Mouse (Mus musculus): ENCODE measurements around the gene Gm9944. TPM values are rescaled to one million over a fixed set of nuclear protein-coding genes. Genes with fewer than 3 reads are reported as not detected.

Gm9944 gene
- total RNA-seq (2015; ENCODE audit: low replicate concordance) (not detected in 2 replicates), total RNA-seq (2017; ENCODE audit: low replicate concordance) (not detected in 2 replicates)

DNA sequence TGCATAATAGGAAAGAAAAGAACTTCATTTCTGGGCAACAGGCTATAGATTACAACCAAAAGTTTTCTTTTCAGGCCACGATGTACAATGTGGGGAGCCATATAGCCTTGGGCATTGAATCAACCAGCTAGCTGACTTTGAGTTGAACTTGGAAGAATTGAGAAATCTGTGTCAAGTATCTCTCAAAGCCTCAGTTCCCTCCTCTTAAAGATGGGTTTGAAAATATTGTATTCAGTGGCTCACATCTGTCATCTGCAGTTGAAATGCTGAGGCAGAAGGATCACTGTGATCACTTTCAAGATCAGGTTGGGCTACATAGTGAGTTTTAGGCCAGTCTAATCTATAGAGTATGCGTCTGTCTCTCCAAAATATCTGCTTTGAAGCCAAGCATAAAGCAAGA lies at the start of gene Gm9944:
Gm9944 (minus strand) TSS at position 101 of the 400 bp plus-strand sequence.
- ATAC-seq (replicated peaks; ENCODE audit: low FRiP score, poor library complexity, severe bottlenecking), result no peak

DNA sequence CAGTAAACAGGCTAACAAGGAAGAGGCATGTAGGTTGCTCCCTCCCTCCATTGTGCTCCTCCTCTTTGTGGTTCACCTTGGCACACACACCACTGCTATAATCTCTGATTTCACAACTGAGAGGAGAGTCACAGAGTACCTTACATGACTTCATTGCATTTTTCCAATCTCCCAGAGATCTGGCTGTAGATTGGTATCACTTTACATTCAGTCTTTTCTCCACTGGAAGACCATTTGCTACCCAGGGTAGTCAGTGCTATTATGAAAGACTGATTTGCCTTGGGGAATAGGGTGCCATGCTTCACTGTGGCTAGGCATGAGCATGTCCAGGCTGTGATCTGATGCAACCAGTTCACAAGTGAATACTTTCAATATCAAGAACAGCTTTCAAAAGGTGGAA lies 40.2 kb upstream of the Gm9944 start:
- no peak for ATAC-seq (replicated peaks; ENCODE audit: low FRiP score, poor library complexity, severe bottlenecking)

DNA sequence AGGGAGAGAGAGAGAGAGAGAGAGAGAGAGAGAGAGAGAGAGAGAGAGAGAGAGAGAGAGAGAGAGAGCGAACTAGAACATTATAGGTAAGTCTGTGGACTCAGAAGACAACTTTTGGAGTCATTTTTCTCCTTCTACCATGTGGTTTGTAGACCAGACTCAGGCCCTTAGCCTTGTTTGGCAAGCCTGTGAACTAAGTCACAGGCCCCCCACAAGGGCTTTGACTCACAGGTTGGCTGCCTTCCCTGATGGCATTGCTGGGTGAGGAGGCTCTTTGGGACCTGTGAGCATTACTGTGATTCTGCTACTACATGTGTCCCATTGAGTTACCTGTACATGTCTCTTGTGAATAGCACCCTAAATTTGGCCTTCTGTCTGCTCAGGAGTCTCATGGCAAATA lies 15.0 kb upstream of the Gm9944 start:
- ATAC-seq (replicated peaks; ENCODE audit: low FRiP score, poor library complexity, severe bottlenecking), result no peak

DNA sequence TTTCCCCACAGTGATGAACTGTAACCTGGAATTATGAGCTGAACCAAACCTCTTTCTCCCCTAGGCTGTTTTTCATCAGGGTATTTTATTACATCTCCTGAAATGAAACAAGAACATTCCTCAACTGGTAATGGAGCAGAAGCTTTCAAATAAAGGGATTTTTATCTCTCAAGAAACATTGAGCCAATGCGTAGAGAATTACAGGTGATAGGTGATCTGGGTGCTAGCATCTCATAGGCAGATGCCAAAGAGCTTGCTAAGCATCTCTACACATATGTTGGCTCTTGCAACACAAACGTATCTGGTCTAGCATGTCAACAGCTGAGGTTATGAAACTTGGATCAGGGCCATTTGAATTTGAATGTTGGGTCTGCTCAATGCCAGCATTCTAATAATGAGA lies 12.1 kb upstream of the Gm9944 start:
- ATAC-seq (replicated peaks; ENCODE audit: low FRiP score, poor library complexity, severe bottlenecking), result no peak

DNA sequence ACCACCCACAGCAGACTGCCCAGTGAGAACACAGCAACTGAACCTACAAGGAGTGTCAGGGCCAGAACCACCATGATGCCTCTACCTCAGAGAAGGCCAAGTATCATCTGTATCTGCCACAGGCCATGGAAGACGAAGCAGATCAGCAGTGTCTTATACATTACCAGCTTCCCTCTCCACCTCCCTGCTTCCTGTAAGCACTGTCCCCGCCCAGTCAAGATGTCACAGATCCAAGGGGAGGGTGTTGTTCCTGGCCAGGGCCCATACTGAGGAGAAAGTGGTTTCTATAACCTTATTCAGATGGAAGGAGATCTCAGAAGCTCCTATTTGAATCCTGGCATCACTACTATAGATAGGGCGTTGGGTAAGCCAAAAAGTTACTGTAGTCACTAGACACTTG lies 10.5 kb upstream of the Gm9944 start, which contains the start of gene Aadacl3:
Aadacl3 (minus strand) TSS at position 101 of the 400 bp plus-strand sequence.
- ATAC-seq (replicated peaks; ENCODE audit: low FRiP score, poor library complexity, severe bottlenecking), result no peak

DNA sequence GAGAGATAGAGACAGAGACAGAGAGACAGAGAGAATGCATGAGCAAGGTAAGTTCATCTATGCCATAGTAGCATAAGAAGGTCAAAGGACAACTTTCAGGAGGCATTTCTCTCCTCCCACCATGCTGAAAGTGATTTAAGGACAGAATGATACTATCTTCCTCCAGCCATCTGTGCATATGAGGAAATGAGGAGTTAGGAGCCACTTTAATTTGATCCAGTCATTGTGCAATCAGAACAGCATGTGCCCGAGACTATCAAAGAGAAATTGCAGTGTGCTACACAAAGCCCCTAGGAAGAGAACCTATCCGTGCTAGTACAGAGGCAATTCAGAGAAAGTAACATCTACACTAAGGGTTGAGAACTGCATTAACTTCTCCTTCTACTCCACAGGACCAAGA lies 4.6 kb downstream of the Gm9944 start:
- no peak for ATAC-seq (replicated peaks; ENCODE audit: low FRiP score, poor library complexity, severe bottlenecking)

DNA sequence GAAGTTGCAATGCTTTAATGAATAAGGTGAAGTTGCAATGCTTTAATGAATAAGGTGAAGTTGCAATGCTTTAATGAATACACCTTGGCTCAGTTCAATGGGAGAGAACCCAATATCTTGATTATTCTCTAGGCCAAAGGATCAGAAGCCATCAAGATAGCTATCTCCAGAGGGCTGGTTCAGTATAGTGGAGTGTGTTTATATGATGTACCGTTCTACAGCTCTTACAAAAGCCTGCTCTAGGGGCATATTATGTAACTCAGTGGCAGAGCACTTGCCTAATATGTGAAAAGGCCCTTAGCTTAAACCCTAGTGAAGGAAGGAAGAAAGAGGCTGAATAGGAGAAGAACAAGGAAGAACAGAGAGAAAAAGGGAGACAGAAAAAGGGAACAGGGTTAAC lies 11.5 kb downstream of the Gm9944 start:
- no peak for ATAC-seq (replicated peaks; ENCODE audit: low FRiP score, poor library complexity, severe bottlenecking)

DNA sequence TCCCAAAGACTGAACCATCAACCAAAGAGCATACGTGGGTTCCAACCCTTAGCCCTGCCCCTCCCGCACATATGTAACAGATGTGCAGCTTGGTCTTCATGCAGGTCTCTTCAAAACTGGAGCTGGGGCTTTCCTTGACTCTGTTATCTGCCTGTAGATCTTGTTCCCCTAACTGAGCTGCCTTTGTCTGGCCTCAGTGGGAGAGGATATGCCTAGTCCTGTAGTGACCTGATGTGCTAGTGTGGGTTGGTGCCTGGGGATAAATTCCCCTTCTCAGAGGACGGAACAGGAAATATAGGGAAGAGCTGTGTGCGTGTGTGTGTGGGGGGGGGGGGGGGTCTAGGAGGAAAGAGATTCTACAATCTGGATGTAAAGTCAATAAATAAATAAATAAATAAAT lies 12.0 kb downstream of the Gm9944 start:
- no peak for ATAC-seq (replicated peaks; ENCODE audit: low FRiP score, poor library complexity, severe bottlenecking)

DNA sequence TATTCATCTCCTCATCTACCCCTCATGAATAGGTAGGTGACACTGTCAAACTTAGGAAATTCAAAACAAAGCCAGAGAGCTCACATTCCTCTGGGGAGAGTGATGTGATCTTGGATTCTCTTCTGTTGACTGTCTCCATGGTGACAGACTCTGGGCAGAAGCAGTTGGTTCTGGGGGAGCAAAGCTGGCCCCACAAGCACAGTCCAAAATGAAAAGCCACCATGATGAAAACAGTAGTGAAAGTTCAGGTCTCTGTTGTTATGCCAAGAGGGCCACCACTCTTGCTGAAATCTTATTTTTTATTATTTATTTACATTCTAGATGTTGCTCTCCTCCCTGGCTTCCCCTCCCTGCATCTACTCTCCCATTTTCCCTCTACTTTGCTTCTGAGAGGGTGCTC lies 14.4 kb downstream of the Gm9944 start, which contains the start of gene 1700012P22Rik:
1700012P22Rik (minus strand) TSS at position 101 of the 400 bp plus-strand sequence.
- no peak for ATAC-seq (replicated peaks; ENCODE audit: low FRiP score, poor library complexity, severe bottlenecking)

DNA sequence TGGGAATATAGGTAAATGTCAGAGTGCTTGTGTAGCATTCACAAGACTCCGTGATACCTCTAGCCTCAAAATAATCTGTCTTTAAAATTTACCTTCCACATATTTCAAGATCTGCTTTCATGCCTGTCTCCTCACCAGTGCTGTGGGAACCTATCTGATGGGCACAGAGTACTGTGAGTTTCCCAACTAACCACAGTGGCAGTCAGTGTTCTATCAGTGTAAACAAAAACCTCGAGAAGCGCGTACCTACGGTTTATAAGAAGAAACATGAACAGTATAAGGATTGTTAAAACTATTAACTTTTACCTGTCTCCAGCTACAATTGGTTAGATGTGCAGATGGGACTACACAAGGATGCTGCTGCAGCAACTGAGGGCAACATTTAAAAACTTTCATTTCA lies 19.9 kb downstream of the Gm9944 start:
- no peak for ATAC-seq (replicated peaks; ENCODE audit: low FRiP score, poor library complexity, severe bottlenecking)

DNA sequence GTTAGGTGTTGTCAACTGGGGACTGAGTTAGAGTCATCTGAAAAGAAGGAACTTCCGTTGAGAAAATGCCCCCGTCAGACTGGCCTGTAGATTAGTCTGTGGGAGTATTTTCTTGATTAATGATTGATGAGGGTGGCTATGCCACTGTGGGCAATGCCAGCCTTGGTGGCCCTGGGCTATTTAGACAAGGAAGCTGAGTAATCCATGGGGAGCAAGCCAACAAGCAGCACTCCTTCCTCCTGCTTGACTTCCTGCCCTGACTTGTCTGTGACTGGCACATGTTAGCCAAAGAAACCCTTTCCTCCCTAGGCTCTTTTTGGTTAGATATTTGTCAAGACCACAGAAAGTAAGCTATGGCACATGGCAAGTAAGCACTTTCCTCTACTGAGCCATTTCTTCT lies 22.4 kb downstream of the Gm9944 start:
- ATAC-seq (replicated peaks; ENCODE audit: low FRiP score, poor library complexity, severe bottlenecking), result no peak

DNA sequence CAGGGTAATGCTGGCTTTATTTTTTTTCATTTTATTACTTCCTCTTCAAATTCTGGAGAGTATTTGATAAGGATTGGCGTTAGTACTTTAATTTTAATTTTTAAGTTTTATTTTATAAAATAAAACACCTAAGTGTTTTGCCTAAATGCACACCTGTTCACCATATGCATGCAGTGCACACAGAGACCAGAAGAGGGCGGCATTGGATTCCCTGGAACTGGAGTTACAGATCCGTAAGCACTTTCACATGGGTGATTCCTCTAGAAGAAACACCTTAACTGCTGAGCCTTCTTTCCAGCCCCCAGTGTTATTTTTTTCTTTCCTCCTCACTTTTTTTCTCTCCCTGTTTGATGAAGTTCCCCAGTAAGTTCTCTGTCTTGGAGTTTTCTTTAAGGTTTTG lies 24.2 kb downstream of the Gm9944 start:
- ATAC-seq (replicated peaks; ENCODE audit: low FRiP score, poor library complexity, severe bottlenecking), result no peak

DNA sequence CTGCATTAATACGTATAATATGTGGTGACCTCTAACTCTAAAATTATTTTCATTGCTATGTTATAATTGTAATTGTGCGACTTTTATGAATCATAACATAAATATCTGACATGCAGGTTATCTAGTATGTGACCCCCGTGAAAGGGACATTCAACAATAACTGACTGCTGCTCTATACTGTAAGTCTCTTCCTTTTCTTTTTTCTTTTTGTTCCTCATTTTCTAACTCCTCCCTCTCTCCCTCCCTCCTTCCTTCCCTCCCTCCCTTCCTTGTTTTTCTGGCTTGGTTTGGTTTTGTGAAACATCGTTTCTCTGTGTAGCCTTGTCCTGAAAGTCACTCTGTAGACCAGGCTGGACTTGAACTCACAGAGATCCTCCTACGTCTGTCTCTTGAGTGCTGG lies 28.5 kb downstream of the Gm9944 start:
- ATAC-seq (replicated peaks; ENCODE audit: low FRiP score, poor library complexity, severe bottlenecking), result no peak

DNA sequence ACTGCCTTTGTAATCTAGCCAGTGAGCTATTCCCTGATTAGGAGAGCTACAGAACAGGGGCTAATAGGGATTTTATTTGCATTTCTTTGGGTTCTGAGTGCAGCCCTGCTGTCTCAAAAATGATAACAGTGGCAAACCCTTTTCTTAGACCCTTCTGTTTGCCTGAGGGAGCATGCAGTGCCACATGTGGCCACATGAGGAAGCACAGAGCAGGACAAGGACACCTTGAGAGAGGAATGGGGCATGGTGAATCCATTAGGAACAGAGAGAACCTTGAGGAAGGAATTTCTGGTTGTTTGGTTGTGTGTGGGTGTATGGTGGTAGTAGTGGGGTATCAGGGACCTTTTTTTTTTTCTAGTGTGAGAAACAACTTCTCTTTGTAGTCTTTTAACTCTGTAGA lies 32.5 kb downstream of the Gm9944 start:
- ATAC-seq (replicated peaks; ENCODE audit: low FRiP score, poor library complexity, severe bottlenecking), result no peak

DNA sequence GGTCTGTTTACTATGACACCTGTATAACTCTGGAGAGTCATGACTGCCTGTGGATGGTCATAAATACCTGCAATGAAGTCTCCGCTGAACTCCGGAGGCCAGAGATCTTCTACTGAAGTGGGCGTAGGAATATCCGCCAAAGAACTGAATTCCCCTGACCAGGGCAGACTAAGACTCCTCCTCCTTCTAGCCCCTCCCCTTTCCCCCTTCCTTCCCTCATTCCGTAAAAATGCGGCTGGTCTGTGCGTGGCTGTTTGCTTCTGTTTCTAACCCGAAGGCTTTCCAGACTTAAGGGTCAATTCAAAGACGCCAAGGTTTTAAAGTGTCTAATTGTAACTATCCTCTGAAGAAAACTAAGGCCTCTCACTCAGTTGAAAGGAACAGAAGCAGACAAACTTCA lies 44.8 kb downstream of the Gm9944 start, which contains the start of gene Pramef12:
Pramef12 (minus strand) TSS at position 175 of the 400 bp plus-strand sequence.
- ATAC-seq (replicated peaks; ENCODE audit: low FRiP score, poor library complexity, severe bottlenecking), result no peak

DNA sequence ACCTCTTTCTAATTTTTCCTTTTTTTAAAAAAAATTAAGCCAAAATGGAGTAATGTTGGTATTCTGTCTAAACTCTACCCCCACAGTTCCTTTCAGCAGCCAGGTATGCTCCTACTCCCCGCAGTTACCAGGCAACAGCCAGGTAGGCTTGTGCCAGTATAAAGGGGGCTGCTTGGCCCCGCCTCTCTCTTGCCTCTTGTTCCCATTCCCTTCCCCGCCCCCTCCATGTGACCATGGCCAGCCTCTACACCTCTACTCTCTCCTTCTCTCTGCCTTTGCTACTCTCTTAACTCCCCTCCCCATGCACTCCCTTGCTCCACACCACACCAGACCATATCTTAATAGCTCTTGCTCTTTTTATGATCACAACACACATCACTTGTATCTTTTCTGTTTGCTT lies 46.9 kb downstream of the Gm9944 start:
- no peak for ATAC-seq (replicated peaks; ENCODE audit: low FRiP score, poor library complexity, severe bottlenecking)

DNA sequence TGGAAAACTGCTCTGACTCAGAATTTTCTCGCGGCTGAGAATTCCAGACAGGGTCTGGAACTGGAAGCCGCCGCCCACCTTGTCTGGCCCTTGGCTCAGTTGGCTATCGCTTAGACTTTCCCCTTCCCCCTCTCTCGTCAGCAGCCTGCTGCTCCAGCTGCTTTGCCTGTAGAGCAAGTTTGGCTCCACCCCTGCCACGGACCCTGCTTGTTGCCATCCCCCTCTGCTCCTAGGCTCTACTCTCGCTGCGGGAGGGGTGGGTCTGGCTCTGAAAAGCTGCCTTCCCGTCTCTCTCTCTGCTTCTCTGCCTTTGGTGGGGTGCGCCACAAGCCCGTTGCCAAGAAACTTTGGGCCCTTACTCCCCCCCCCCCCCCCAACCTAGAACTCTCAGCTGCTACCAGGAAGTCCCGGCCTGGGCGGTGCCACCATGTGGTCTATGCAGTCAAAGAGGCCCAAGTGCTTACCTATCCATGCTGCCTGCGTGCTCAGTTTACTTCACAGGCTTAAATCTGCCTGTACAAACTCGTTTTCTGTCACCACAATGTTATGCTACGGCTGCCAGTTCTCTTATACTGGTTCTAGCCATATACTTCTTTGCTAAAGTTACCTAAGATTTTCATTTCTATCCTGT lies 48.5 kb downstream of the Gm9944 start:
- ATAC-seq (replicated peaks; ENCODE audit: low FRiP score, poor library complexity, severe bottlenecking), result no peak

Other genes starting within 250 kb of the Gm9944 start
- not detected in 2 replicates for gene C87977, start 240.0 kb downstream of the Gm9944 start, total RNA-seq (2015; ENCODE audit: low replicate concordance)
- gene C87977, start 240.0 kb downstream of the Gm9944 start, total RNA-seq (2017; ENCODE audit: low replicate concordance), result not detected in 2 replicates
- gene Pramel5, start 172.8 kb downstream of the Gm9944 start, total RNA-seq (2015; ENCODE audit: low replicate concordance), result not detected in 2 replicates
- not detected in 2 replicates for gene Pramel5, start 172.8 kb downstream of the Gm9944 start, total RNA-seq (2017; ENCODE audit: low replicate concordance)
- not detected in 2 replicates for gene Gm13128, start 123.1 kb downstream of the Gm9944 start, total RNA-seq (2015; ENCODE audit: low replicate concordance)
- gene Gm13128, start 123.1 kb downstream of the Gm9944 start, total RNA-seq (2017; ENCODE audit: low replicate concordance), result not detected in 2 replicates
- not detected in 2 replicates for gene Gm13119, start 95.4 kb downstream of the Gm9944 start, total RNA-seq (2015; ENCODE audit: low replicate concordance)
- gene Gm13119, start 95.4 kb downstream of the Gm9944 start, total RNA-seq (2017; ENCODE audit: low replicate concordance), result not detected in 2 replicates
- not detected in 2 replicates for gene Pramef20, start 75.4 kb downstream of the Gm9944 start, total RNA-seq (2015; ENCODE audit: low replicate concordance)
- not detected in 2 replicates for gene Pramef20, start 75.4 kb downstream of the Gm9944 start, total RNA-seq (2017; ENCODE audit: low replicate concordance)
- gene Pramef12, start 44.9 kb downstream of the Gm9944 start, total RNA-seq (2015; ENCODE audit: low replicate concordance), result not detected in 2 replicates
- gene Pramef12, start 44.9 kb downstream of the Gm9944 start, total RNA-seq (2017; ENCODE audit: low replicate concordance), result not detected in 2 replicates
- gene 1700012P22Rik, start 14.5 kb downstream of the Gm9944 start, total RNA-seq (2015; ENCODE audit: low replicate concordance), result not detected in 2 replicates
- not detected in 2 replicates for gene 1700012P22Rik, start 14.5 kb downstream of the Gm9944 start, total RNA-seq (2017; ENCODE audit: low replicate concordance)
- not detected in 2 replicates for gene Aadacl3, start 10.4 kb upstream of the Gm9944 start, total RNA-seq (2015; ENCODE audit: low replicate concordance)
- not detected in 2 replicates for gene Aadacl3, start 10.4 kb upstream of the Gm9944 start, total RNA-seq (2017; ENCODE audit: low replicate concordance)
- gene 9430007A20Rik, start 66.5 kb upstream of the Gm9944 start, total RNA-seq (2015; ENCODE audit: low replicate concordance), result not detected in 2 replicates
- not detected in 2 replicates for gene 9430007A20Rik, start 66.5 kb upstream of the Gm9944 start, total RNA-seq (2017; ENCODE audit: low replicate concordance)
- gene Gm13124, start 111.8 kb upstream of the Gm9944 start, total RNA-seq (2015; ENCODE audit: low replicate concordance), result not detected in 2 replicates
- not detected in 2 replicates for gene Gm13124, start 111.8 kb upstream of the Gm9944 start, total RNA-seq (2017; ENCODE audit: low replicate concordance)
- not detected in 2 replicates for gene Aadacl4, start 160.4 kb upstream of the Gm9944 start, total RNA-seq (2015; ENCODE audit: low replicate concordance)
- gene Aadacl4, start 160.4 kb upstream of the Gm9944 start, total RNA-seq (2017; ENCODE audit: low replicate concordance), result not detected in 2 replicates
- not detected in 2 replicates for gene Gm436, start 233.1 kb upstream of the Gm9944 start, total RNA-seq (2015; ENCODE audit: low replicate concordance)
- not detected in 2 replicates for gene Gm436, start 233.1 kb upstream of the Gm9944 start, total RNA-seq (2017; ENCODE audit: low replicate concordance)